ENCODE assay signal across 13 mouse cellular contexts in the genomic region with DNA sequence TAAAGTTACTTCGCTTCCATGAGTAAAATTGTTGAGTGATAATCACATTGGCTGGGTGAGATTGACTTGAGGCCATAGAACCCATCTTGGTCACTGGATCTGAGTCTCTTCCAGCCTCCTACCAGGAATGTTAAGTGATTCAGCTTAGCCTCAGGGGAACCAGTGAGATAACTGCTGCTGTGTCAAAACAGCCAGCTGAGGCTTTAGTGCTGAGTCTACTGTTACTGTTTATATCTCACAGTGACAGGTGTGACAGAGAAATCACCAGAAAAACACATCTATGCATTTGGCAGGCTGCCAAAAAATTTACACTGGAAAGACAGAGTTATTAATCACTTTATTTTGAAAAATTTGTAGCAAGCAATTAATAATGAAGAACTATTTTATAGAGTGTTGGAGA. TPM values are rescaled to one million over a fixed set of nuclear protein-coding genes. Genes with fewer than 3 reads are reported as not detected.
DNase-seq lines count a peak whose midpoint lies in the region; ATAC-seq and TF ChIP-seq lines count a peak whose summit lies in the region.
"Had no signal": no experiment of that assay in that cellular context is flagged by ENCODE, and none has a peak within 500 bp of the region (broad histone marks: within the 10 kb centered on the region; RNA-seq: fewer than 3 reads in every experiment).

No protein-coding gene starts in this region.

- TF ChIP-seq CTCF in hindbrain, postnatal 0 days (IDR thresholded peaks at IDR 0.05; ENCODE audit: low read depth) = no peak

- no peaks in the 10 kb centered on the region for H3K36me3 ChIP-seq in hindbrain, postnatal 0 days (ENCODE audit: insufficient read depth, low read length)
- H3K36me3 ChIP-seq in hindbrain, embryonic 12.5 days = no peaks in the 10 kb centered on the region
- H3K36me3 ChIP-seq: embryonic facial prominence, embryonic 12.5 days; midbrain, embryonic 12.5 days; neural tube, embryonic 13.5 days had no signal

- H3K27ac ChIP-seq in hindbrain, postnatal 0 days = no peak overlapping the region
- no peak overlapping the region for H3K27ac ChIP-seq in hindbrain, embryonic 12.5 days
- H3K27ac ChIP-seq: embryonic facial prominence, embryonic 12.5 days; liver, embryonic 14.5 days; midbrain, embryonic 12.5 days; neural tube, embryonic 13.5 days had no signal

- no peak overlapping the region for H3K4me2 ChIP-seq in hindbrain, postnatal 0 days (ENCODE audit: low read depth, low read length)
- H3K4me2 ChIP-seq in hindbrain, embryonic 12.5 days (replicated peaks) = no peak overlapping the region
- H3K4me2 ChIP-seq: embryonic facial prominence, embryonic 12.5 days; midbrain, embryonic 12.5 days; neural tube, embryonic 13.5 days had no signal

- no peak for ATAC-seq in hindbrain, postnatal 0 days
- no peak for ATAC-seq in hindbrain, embryonic 12.5 days (ENCODE audit: low FRiP score)
- no peak for ATAC-seq in monocyte, adult 5-6 weeks (replicated peaks; ENCODE audit: insufficient number of reproducible peaks, low FRiP score, low TSS enrichment, poor library complexity, severe bottlenecking)
- ATAC-seq: hindbrain, embryonic 16.5 days had no signal

- DNase-seq in hindbrain, postnatal 0 days (ENCODE audit: low spot score) = peak; percentile 31
- peak; percentile 4 for DNase-seq in c-Kit-positive CD71-positive TER-119-negative erythroid progenitor cells, embryonic 14.5 days (ENCODE audit: low read depth)
- DNase-seq in heart, adult 9 months (ENCODE audit: low spot score in 2 of 2) = peak; percentile 43 to 46
- DNase-seq in mesoderm, embryonic 11.5 days (ENCODE audit: low read depth, low spot score) = peak; percentile 55
- DNase-seq in spleen, postnatal 36 days (ENCODE audit: low spot score in 2 of 2) = no peak
- no peak for DNase-seq in left cerebral cortex, postnatal 25 days (ENCODE audit: low spot score in 2 of 2)

- H3K4me1 ChIP-seq in hindbrain, postnatal 0 days (ENCODE audit: insufficient read depth, low read length) = no peaks in the 10 kb centered on the region
- no peaks in the 10 kb centered on the region for H3K4me1 ChIP-seq in hindbrain, embryonic 12.5 days
- H3K4me1 ChIP-seq: embryonic facial prominence, embryonic 12.5 days; midbrain, embryonic 12.5 days had no signal

- intact Hi-C loops in left cerebral cortex, postnatal 25 days (cut with DNase I) = no loop called here

- WGBS in hindbrain, postnatal 0 days = 88% methylated on average over 1 of the region's 1 CpGs
- 74% methylated on average over 1 of the region's 1 CpGs for WGBS in hindbrain, embryonic 12.5 days

- no peaks in the 10 kb centered on the region for H3K9me3 ChIP-seq in hindbrain, postnatal 0 days (ENCODE audit: low read length)
- no peaks in the 10 kb centered on the region for H3K9me3 ChIP-seq in hindbrain, embryonic 12.5 days (replicated peaks)
- H3K9me3 ChIP-seq: embryonic facial prominence, embryonic 12.5 days; midbrain, embryonic 12.5 days; neural tube, embryonic 13.5 days had no signal

- H3K4me3 ChIP-seq in hindbrain, postnatal 0 days (ENCODE audit: low read length) = no peak overlapping the region
- no peak overlapping the region for H3K4me3 ChIP-seq in hindbrain, embryonic 12.5 days
- H3K4me3 ChIP-seq: embryonic facial prominence, embryonic 12.5 days; midbrain, embryonic 12.5 days; neural tube, embryonic 13.5 days had no signal

- H3K9ac ChIP-seq in hindbrain, postnatal 0 days (replicated peaks; ENCODE audit: low read length) = no peak overlapping the region
- H3K9ac ChIP-seq in hindbrain, embryonic 12.5 days = no peak overlapping the region
- H3K9ac ChIP-seq: embryonic facial prominence, embryonic 12.5 days; liver, embryonic 14.5 days; midbrain, embryonic 12.5 days; neural tube, embryonic 13.5 days had no signal

- no peaks in the 10 kb centered on the region for H3K27me3 ChIP-seq in hindbrain, postnatal 0 days (ENCODE audit: insufficient read depth, low read length)
- no peaks in the 10 kb centered on the region for H3K27me3 ChIP-seq in hindbrain, embryonic 12.5 days
- H3K27me3 ChIP-seq: embryonic facial prominence, embryonic 12.5 days; midbrain, embryonic 12.5 days; neural tube, embryonic 13.5 days had no signal

RNA-seq across cellular contexts. Expression of a gene that starts 43.5 kb away (rescaled TPM):
- 11.7 and 20.0 TPM in 2 replicates for total RNA-seq in hindbrain, postnatal 0 days (2014; rRNA removed)
- 10.1 and 13.6 TPM in 2 replicates for polyA plus RNA-seq in hindbrain, postnatal 0 days (2015; fragmentation: Nextera tagmentation; extraction: Ambion mirVana)
- 5.9 and 10.4 TPM in 2 replicates for polyA plus RNA-seq in hindbrain, embryonic 12.5 days (2016; fragmentation: Nextera tagmentation; extraction: Ambion mirVana)
- 0.39 TPM in 1 of 3 replicates, not detected in the others for total RNA-seq in monocyte, adult 5-6 weeks (2017)
- total RNA-seq in left cerebral cortex, postnatal 25 days (2021) = 10 to 100 TPM; 17.2 to 24.5 TPM

Comparison
In these comparisons a context has a peak if more than half of its experiments do, and no peak if none do; other contexts are left out.
1. DNase-seq: peak in hindbrain, postnatal 0 days (single experiment), c-Kit-positive CD71-positive TER-119-negative erythroid progenitor cells, embryonic 14.5 days (single experiment), heart, adult 9 months (2 of 2) and mesoderm, embryonic 11.5 days (single experiment); none in spleen, postnatal 36 days (0 of 2) and left cerebral cortex, postnatal 25 days (0 of 2).